Mouse (Mus musculus): ENCODE data around the gene Duxbl2.
"Not testable (repeated sequence)": the region's sequence is repeated elsewhere in the genome, so short reads cannot be mapped to it uniquely, and the experiment has no call there.

Gene Duxbl2

DNA sequence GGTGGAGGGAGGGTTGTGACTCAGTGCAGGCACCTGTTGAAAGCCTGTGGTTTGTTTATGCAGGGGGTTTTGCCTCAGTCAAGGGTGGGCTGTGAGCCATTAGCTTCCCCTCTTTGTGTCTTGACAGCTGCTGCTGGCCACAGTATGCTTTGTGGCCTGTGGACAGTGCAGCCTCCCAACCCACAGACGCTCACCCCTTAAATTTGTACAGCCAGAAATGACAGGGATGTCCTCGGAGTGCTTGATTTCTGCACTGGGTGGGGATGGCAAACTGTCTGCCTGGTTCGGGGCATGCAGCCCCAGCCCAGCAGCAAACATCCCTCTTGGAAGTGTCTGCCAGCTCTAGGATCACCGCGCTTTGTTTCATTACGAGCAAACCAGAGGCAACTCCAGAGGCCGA lies at the start of gene Duxbl2:
Gene Duxbl2 (plus strand): TSS at position 200 of the 400 bp plus-strand sequence.
- not testable (repeated sequence) for DNase-seq (ENCODE audit: low spot score)

DNA sequence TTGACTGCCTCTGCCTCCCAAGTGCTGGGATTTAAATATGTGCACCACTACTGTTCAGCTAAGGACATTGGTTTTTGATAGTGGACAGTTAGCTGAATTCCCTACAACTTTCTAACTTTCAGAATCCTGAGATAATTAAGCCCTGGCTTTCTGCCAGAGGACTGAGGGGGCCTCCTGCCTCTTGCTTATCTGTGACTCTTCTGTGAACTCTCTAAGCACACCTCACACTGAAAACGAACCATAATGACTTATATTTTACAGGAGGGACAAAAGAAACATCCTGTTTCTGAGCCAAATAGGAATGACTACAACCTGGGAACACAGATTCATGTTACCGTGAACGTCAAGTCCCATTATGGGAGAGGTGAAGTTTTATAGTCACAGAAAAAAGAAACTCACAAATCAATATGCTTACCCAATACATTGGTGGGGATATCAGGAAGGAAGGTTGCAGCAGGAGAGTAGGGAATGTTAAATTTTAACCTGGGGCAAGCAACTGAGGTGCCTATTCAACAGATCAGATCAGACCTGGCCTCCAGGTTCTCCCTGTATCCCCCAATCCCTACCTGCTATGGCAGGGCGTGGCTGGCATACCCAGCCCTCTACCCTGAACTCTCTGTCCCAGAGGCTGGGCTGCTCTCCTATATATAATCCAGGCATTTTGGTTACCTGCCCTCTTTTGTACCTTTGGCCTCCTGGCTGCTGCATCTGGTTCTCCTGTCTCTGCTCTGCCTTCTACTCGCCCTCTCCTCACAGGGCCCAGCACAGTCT lies 41.3 kb upstream of the Duxbl2 start:
- not testable (repeated sequence) for DNase-seq (ENCODE audit: low spot score)

DNA sequence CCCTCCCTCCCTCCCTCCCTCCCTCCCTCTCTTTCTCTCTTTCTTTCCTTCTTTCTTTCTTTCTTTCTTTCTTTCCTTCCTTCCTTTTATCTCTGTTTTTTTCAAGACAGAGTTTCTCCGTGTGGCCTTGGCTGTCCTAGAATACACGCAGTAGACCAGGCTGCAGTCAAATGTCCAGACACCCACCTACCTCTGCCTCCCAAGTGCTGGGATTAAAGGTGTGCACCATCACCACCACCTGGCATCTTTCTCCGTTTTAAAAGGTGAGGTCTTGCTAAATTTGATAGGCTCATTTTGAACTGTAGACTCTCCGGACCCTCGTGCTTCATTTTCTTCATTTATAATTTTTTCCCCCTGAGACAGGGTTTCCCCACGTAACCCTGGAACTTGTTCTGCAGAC lies 36.9 kb upstream of the Duxbl2 start, which contains the start of gene Cphx2:
Gene Cphx2 (plus strand): TSS at position 301 of the 400 bp plus-strand sequence.
- not testable (repeated sequence) for DNase-seq (ENCODE audit: low spot score)

DNA sequence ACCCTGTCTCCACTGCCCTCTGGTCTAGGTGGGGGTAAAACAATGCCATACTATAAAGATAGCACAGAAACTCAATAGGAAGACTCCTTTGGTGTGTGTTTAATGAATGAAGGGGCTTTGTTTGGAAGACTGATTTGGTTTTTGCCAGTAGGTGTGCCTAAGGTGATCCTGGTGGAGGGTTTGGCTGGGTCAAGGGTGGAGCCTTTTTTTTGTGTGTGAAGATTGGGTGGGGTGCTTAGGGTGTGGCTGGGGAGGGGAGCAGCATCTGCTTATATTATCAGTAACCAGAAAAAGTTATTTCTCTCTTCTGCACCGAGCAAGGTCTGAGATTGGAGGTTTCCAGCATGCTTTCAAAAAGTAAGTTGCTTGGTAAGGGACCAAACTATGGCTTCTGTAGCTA lies 36.2 kb upstream of the Duxbl2 start, which contains the start of gene Cphx3:
Gene Cphx3 (plus strand): TSS at position 301 of the 400 bp plus-strand sequence.
- not testable (repeated sequence) for DNase-seq (ENCODE audit: low spot score)

DNA sequence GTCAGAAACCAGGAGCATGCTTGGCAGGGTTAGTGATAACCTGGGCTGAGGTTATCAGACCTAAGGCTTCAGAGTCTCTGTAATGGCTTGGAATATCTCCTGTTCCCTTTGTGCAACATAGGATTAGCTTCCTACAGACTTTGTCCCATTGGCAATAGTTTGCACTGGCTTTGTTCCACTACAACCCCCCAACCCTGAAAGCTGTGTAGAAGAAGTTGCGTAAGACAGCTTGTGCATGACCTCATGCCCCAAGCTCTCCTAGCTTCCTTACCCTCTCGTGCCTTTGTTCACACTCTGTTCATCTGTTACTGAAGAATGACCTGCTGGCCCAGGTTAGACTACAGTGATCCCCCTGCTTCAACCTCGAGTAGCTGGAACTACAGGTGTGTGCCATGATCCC lies 20.5 kb upstream of the Duxbl2 start:
- DNase-seq (ENCODE audit: low spot score): not testable (repeated sequence)

DNA sequence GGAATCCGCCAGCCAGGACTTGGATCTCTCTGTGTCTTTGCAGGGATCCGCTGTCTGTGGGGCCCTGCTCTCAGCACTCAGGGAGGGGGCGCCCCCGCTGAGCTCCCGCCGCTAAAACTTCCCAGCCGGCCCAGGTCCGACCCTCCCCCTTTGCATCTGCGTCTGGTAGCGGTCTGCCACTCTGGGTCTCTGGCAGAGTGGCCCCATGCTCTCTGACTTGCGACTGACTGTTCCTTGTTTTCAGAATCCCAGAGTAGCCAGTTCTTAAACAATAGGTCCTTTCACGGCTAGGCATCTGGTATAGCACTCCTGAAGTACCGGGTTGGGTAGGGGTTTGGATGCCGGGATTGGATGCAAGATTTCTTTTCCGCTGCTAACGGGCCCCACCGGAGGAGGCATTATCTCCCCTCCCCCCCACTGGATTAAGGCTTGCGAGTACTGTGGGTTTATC lies 426 bp downstream of the Duxbl2 start:
- not testable (repeated sequence) for DNase-seq (ENCODE audit: low spot score)

DNA sequence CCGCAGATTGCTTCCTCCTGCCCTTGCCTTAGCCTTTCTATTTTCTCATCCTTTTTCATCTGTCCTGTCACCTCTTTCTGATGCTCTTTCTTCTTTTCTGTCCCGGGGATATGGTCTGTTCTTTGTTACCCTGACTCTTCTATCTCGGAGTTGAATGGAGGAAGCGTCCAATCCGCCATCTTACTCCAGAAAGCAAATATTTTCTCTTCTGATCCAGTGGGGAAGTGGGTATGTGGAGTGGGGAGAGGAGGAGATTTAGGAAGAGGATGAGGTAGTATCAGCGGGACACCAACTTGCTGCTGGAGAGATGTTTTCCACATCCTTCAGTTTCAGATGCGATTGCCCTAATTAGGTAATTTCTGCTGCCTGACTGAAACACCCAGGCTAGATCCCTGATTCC lies 946 bp downstream of the Duxbl2 start:
- DNase-seq (ENCODE audit: low spot score): not testable (repeated sequence)

DNA sequence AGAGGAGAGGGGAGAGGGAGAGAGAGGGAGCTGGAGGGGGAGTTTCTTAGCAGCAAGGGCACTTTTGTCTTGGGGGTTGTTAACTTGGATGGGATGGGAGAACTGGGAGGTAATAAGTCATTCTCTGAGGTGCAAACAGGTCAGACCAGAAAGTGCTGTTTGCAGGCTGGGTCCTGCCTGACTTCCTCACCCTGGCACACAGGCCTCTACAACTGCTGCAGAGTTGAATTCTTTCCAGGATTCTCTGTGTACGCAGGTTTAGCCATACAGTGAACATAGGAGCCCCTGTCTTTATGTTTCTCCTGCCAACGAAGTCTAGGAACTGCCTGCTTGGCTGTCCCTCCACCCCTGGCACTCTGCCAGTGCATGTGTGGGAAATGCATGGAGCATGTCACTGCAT lies 28.9 kb downstream of the Duxbl2 start:
- not testable (repeated sequence) for DNase-seq (ENCODE audit: low spot score)

DNA sequence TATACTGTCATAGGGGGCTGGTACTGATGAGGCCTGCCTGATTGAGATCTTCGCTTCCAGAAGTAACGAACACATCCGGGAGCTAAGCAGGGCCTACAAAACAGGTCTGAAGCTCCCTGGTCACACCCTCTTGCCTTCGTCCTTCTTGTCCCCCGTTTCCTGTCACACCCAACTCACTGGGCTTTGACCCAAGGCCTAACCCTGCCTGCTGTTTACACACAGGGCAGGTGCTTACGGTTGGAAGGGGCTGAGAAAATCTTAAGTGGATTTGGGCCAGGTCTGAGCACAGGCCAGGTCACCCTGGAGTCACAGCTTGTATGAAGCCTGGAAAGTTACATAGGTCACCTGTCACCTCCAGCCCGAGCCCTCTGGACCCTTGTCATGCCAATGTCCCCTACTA lies 37.9 kb downstream of the Duxbl2 start:
- DNase-seq (ENCODE audit: low spot score): not testable (repeated sequence)

DNA sequence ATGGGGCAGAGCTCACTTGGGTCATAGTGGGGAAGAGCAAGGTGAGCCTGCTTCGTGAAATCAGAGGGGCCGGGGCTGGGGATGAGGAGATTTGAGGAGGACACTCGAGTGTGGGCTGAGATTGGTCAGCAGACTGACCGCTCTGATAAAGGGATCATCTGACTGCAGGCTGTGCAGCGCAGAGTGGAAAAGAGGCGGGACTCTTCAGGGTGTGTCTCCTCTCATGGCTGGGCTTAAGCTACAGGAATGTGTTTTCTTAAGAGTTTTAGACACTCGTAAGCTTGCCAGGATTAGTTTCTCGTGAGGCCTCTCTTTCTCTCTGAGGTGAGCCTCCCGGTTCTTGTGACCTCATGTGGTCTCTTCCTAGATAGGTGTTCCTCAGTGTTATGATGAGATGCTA lies 43.0 kb downstream of the Duxbl2 start:
- DNase-seq (ENCODE audit: low spot score): not testable (repeated sequence)

DNA sequence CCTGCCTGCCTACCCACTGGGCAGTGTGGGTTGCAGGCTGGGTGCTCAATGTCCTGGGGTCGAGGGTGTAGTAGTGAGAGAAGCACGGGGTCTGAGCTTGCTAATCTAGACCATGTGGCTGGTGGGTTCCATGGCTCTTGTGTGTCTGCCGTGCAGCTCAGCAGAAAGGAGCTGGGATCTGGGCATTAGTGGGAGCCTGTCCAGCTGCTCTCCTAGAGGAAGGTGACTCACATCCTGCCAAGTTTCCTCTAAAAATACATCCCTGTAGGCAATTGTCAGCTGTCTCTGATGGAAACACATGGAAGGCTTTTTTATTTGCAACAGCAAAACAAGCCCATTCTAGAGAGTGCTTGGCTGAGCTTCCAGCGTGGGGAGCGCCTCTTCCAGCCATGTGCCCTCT lies 44.3 kb downstream of the Duxbl2 start:
- not testable (repeated sequence) for DNase-seq (ENCODE audit: low spot score)

DNA sequence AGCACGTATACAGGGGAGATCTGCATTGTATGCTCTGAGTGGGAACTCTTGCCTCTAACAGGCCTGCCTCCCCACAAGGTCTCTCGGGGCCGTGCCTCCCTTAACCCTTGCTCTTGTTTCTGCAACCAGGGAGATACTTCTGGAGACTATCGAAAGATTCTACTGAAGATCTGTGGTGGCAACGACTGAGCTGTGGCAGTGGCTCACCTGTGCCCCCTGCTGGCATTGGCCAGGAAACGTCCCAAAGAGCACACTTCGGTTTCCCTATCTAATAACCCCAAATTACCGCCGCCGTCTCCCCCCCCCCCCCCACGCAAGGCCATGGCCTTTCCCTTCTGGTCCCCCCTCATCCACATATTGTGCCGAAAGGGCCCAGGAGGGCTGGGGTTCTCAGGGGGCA lies 47.1 kb downstream of the Duxbl2 start:
- DNase-seq (ENCODE audit: low spot score): not testable (repeated sequence)

DNA sequence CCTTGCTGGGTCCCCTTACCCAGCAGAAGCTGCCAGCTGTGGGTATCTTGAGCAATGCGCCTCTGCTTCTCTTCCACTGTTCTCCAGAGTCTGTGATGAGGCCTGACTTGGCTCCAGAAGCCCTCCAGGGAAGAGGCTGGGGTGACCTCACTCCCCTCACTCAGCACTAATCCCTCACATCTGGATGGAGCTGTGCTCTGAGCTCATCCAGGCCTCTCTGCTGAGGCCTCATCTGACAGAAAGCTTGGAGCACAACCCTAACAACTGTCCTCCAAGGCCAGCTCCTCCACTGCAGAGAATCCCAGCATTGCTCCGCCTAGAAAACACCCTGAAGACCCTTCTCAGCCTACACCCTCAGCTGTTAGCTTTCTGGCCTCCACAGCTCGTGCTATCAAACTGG lies 55.8 kb downstream of the Duxbl2 start:
- DNase-seq (ENCODE audit: low spot score): not testable (repeated sequence)

DNA sequence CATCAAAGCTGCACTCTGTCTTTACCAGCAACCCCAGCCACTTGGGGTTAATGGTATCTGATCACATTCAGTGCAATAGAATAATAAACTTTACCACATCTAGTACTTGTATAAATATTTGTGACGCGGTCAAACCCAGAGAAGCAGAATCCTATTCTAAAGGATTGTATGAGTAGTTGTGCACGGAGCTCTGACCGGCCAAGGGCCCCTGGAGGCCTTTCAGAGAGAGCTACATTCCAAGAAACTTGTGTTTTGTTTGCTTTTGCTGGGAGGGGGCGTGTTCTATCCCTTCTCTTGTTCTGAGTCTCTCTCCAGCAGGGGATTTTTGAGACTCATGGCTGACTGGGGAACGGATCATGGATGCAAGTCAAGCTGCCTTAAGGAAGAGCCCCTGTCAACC lies 56.9 kb downstream of the Duxbl2 start:
- not testable (repeated sequence) for DNase-seq (ENCODE audit: low spot score)

Measured in urinary bladder, postnatal 10 days (tissue).